Mouse (Mus musculus) left cerebral cortex, adult 8-10 months (tissue): ENCODE results near the gene Unc80. TPM values are rescaled to one million over a fixed set of nuclear protein-coding genes. Genes with fewer than 3 reads are reported as not detected.
"Not testable (repeated sequence)": the region's sequence is repeated elsewhere in the genome, so short reads cannot be mapped to it uniquely, and the experiment has no call there.

ENCODE experiments used
- DNase-seq, 2 experiments: peaks; one replicate each; pipeline ENCODE4 v3.0.0; 2022; ENCODE audit warnings: low spot score in 2 of 2
- total RNA-seq, 4 experiments: library from RNA; stranded (reverse); gene quantifications; 2 replicates each; pipeline ENCODE4 v1.2.4; 2022

Gene Unc80
- total RNA-seq, 4 experiments from 2014 or later, result 219 to 291 (median 249) TPM

DNA sequence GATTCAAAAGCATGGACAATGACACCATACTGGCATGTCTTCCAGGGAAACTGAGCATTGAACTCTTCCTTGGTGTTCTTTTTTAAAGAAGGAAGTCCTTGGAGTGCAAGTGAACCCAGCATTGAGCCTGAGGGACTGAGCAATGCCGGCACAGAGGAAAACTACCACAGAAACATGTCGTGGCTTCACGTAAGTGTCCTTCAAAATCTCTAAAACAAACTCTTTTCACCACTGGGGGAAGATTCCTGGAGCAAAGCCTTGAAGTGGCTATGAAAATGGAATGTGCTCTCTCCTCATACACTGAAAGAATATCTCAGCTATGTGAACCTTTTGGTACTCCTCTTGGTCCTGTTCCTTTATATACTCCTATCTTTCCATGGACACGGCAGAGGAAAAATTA lies 140.1 kb downstream of the Unc80 start:
- DNase-seq, result no peak

DNA sequence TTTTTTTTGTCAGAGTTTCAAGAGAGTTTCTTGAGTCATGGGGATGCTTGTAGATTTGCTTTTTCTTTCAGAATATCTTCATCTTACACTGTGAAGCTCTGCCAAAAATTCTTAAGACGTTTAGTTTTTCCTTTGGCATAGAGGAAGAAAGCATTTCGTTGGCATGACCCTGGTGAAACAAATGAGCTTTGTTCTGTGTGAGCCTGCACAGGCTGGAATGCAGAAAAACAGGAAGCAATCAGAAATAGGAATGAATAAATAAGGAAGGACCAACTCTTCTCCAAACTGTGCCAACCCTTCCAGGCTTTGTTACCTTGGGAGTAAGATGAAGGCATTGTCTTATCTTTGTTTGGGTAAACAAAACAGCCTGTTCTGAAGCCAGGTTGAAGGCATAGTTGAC lies 149.0 kb downstream of the Unc80 start:
- DNase-seq, result no peak

DNA sequence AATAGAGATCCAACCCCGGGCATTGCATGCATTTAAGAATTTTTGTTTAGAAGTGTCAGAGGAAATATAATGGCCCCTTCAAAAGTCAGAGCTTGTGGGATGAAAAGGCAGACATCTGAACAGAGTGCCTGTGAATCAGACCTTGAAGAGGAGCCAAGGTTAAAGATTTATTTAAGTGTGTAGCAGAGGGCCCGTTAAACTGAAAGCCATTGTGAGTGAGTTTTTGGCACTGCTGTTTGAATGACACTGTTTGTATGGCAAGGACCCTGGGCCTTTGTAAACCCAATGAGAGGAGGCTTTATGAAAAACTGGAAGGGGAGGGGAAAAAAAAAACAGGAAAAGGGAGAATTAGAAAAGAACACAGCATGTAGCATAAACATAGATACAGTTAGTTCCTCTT lies 170.0 kb downstream of the Unc80 start:
- no peak for DNase-seq

DNA sequence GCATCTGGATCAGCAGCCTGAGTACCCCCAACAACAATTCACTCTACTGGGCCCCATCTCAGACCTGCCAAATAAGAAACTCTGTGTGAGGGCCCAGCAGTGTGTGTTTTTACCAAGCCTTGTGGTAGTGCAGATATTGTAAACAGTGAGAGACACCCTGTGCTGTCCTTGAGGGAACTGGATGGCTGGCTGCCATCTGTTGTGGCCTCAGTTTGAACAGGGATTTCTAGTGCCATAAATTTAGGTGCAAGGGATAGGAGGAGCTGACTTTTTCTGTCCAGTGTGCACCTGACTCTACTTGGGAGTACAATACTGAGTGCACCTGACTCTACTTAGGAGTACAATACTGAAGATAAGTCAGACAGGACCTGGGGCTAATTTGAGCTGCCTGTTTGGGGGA lies 178.7 kb downstream of the Unc80 start:
- no peak for DNase-seq

DNA sequence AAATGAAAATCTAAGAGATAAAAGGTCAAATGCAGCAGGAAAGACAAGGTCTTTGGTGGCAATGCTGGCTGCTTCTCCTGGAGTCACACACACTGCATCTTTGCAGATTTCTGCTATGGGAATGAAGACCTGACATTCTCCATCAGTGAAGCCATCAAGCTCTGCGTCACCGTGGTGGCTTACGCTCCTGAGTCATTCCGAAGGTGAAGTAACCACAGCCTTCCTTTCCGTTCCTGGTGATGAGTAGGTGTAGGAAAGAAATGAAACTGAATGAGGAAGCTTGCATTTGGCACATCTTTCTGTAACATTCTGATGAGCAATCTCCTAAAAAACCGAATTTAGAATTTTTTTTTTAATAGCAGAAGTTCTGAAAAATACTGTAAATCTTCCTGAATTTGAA lies 181.4 kb downstream of the Unc80 start:
- peak in 1 of 2 experiments; percentile 64 for DNase-seq

DNA sequence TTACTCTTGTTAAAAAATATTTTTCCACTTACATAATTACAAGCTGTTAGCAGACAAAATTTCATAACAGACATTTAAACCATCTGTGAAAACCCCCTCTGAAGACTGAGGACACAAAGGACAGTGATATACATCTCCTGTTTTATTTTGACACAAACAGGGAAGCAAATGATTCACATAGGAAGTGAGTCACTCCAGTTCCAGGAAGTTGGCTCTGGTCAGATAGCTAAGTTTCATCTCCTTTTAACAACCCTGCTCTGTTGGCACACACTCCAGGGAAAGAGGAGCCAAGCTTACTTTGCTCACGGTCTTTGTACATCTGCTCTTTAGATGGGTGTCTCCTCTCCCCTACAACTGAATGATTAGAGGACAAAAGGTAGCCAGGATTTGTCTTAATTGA lies 181.8 kb downstream of the Unc80 start:
- DNase-seq, result no peak

DNA sequence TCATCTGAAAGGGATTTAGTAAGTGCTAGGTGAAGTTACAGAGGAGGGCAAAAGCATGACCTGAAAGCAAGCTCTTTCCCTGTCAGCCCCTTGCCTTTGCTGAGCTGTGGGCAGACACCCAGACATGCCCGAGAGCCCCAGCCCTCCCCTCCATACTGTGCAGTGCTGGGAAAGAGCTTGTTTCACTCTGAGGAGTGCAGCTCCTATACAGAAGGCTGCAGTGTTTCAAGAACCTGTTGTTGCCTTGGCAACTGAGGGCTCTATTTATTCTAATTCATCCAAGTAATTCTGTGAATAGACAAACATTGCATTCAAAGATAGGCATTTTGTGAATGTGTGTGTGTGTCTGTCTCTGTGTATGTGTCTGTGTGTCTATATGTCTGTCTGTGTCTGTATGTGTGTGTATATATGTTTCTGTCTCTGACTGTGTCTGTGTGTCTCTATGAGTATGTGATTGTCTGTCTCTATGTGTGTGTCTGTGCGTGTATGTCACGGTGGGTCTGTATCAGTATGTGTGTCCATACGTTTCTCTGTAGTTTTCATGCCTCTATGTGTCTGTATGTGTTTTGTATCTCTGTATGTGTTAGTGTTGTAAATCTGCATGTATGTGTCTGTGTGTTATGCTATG lies 187.1 kb downstream of the Unc80 start:
- no peak for DNase-seq

DNA sequence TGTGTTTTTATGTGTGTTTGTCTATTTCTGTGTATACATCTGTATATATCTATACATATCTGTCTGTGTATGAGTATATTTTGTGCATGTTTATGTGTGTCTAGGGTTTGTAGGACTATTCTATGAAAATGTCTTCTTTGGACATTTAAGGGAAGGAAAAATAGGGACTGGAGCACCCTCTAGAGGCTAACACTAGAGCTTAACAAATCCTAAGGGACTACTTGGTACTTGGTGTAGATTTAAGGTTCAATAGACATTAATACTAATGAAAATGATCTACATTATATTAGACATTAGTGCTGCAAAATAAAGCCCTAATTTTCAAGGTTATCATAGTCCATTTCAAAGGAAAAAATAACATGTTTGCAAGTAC lies 187.6 kb downstream of the Unc80 start:
- DNase-seq, result no peak

DNA sequence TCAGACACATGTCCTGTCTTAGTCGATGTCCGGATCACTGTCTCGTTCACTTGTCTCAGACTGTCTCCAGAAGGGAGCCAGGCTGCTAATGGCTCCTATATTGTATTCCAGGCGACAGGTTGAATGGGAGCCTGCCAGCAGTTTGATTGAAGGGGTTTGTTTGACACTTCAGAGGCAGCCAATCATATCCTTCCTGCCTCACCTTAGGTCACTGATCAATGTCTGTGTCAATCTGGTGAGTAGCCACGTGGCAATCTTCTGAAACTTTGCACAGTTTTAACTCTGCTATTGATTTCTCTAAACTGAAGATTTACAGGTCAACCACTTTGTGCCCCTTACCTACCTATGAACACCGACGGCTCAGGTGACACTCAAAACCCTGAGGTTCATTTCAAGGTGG lies 203.3 kb downstream of the Unc80 start:
- DNase-seq, result no peak

DNA sequence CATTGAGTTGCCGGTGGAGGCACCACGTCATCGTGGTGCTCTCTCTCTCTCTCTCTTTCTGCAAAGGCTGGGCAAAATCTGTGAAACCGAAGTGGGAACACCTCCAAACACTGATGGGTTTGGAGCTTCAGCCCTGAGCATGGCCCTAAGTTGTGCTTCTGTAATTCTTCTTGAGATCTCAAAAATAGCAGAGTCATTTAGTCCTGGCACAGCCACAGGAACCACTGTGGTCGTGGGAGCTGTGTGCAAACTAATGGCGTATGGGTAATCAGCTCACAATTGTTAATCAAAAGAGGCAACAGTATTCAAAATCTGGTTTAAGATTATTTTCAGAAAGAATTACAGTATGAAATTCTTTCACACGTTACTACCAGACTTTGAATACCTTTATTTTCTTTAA lies 204.6 kb downstream of the Unc80 start:
- no peak for DNase-seq

DNA sequence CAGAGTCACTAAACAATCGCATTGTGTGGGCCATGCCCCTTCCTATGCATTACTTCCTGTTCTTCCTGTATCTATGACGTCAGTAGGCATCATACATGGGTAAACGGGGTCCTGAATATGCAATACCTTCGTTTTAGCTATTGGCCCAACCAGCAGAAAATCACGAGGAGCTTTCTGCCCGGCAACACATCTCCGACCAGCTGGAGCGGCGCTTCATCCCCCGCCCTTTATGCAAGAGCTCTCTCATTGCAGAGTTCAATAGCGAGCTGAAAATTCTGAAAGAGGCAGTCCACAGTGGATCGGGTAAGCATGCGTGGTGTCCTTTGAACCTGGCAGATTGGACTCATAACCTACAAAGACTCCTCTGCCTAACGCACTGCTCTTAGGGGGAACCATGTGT lies 209.8 kb downstream of the Unc80 start:
- no peak for DNase-seq

DNA sequence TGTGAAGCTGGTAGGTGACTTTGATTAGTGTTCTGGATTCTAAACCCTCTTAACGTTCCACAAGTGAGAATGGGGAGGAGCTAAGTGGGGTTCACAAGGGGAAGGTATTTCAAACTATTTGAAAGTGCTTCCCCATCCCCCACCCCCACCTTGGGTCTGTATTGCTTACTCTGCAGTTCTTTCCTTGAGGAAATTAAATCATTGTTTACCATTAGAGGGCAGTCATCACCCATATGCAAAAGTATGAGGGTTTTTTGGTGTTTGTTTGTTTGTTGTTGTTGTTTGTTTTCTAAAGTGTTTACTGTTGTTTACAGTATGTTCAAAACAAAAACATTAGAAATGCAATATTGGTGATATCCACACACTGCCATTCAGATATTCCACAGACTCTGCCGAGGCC lies 210.5 kb downstream of the Unc80 start:
- DNase-seq, result no peak

DNA sequence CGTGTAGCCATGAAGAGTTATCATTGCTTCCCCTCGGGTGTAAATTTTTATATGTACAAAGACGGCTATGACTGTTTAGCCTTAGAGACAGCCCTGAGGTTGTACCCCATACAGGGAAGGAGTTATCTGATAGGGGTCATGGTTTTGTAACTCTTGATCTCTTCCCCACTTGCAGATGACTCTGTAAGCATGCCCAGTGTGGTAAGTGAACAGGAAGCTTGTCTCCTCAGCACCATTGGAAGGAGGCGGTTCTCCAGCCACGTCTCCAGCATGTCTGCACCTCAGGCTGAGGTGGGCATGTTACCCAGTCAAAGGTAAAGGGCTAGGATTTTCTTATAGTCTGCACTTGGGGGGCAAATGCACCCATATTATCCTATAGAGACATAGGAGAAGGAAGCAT lies 214.8 kb downstream of the Unc80 start:
- no peak for DNase-seq

DNA sequence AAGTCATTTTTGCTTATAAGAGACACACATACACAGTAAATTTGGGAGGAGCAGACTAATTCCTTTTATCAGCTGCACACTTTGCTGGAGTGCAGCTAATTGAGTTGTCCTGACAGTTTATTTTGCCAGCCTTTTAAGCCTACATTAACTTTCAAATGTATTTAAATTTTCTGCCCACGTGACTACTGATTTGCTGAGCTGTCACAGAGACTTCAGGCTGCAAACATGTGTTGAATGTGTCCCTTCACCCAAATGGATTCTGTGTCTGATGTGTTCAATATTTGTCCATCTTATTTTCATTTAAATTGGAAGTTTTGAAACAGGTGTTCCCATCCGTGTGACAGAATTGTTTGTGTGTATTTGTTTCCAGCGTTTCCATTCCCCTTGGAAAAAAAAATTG lies 223.6 kb downstream of the Unc80 start:
- no peak for DNase-seq

DNA sequence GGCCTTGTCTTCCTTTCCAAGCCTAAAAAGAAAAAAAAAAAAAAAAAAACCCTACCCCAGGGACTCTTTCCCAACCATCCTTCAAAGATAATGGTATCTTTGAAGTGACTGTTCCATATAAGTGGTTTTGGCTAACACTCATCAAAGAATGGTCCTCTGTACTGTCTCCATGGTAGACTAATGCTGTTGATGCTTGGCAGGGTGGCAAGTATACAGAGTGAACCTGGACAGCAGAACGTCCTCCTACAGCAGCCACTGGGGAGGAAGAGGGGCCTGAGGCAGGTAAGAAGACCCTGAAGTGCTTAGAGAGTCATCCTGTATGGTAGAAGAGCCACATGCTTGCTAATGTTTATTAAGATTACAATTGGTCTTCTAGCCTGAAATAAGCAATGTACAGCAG lies 224.1 kb downstream of the Unc80 start:
- no peak for DNase-seq

DNA sequence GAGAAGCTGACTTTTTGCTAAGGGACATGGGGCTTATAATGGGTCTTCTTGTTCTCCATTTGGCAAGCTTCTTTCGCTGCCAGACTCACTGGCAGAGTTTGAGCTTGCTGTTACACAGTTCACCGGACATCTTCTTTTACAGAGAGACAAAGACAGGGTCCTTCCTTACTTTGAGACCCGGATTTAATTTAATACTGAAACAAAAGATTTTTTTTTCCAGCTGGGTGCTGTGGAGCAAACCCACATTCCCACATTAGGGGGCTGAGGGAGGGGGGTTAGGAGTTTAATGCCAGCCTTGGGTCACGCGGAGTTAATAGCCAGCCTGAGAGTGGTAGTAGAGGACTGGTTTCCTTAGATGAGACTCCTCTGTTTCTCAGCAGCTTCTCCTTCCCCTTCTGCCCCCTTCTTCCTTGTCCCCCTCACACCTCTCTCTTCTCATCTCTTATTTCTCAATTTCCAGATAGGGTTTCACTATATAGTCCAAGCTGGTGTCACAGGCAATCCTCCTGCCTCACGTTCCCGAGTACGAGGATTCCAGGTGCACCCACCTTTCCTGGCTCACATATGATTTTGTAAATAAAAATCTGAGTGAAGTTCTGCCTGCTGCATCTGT lies 224.7 kb downstream of the Unc80 start:
- DNase-seq, result no peak

DNA sequence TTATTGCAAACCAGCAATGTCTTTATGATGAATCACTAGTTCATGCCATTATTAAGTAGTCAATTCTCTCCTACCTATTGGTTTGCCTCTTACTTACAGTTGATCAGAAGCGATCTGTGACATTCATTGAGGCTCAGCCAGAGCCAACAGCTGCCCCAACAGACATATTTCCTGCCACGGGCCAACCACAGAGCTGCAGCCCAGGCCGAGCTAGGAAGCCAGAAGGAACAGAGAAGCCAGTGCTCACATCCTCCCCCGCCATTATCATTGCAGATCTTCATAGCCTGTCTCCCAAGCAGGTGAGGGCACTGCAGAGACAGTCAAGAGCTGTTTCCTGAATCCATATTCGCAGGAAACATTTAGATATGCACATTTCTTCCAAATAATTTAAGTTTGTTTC lies 226.1 kb downstream of the Unc80 start:
- DNase-seq, result no peak

DNA sequence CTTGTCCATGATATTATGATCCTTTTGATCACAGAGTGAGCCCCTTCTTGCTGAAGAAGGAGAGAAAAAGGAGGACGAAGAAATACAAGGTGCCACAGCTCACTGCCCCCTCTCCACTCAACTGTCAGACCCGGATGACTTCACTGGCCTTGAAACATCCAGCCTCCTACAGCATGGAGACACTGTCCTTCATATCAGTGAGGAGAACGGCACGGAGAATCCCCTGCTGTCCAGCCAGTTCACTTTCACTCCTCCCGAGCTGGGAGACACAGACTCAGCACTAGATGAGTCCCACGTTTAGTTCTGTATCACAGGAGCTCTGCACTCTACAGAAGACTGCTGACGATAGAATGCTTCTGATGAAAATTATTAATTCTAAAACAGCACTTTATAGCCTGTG lies 227.1 kb downstream of the Unc80 start:
- no peak for DNase-seq

DNA sequence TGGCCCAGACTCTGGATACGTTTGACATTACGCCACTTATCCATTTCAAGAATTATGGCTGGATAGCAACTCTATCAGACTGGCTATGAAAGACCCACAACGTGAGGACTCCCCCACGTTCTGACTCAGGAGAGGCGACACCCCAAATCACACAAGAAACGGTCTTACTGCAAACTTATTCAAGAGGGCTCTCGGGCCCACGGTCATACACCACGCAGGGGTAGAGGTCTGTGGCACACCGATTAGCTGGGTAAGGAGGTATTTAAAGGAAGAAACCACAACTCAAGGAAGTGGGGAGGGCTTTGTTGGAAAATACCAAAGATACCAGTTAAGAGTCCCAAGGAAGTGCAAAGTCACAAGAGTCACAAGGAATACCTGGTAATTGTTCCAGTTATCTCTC lies 231.5 kb downstream of the Unc80 start:
- not testable (repeated sequence) for DNase-seq

DNA sequence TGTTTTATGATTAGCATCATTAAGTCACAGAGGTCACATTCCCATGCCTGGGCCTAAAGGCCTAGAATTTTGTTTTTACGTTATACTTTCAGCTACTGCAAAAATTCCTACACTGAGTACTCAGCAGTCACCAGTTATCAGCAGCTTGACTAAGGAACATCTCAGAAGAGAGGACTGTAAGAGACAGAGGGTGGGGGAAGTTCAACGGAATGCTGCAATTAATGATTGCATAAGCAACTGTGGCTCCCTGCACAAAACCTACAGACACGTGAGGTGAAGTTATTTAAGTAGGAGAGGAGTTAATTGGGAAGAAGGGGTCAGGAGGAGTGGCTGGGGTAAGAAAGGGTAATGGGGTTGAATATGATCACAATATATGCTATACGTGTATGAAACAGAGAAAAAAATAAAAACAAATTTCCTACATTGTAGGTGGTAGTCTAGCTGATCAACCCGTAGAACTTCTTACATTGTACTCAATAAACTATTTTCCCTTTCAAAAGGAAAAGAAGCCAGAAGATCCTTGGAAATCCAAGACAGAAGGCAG lies 232.1 kb downstream of the Unc80 start:
- DNase-seq, result no peak

DNA sequence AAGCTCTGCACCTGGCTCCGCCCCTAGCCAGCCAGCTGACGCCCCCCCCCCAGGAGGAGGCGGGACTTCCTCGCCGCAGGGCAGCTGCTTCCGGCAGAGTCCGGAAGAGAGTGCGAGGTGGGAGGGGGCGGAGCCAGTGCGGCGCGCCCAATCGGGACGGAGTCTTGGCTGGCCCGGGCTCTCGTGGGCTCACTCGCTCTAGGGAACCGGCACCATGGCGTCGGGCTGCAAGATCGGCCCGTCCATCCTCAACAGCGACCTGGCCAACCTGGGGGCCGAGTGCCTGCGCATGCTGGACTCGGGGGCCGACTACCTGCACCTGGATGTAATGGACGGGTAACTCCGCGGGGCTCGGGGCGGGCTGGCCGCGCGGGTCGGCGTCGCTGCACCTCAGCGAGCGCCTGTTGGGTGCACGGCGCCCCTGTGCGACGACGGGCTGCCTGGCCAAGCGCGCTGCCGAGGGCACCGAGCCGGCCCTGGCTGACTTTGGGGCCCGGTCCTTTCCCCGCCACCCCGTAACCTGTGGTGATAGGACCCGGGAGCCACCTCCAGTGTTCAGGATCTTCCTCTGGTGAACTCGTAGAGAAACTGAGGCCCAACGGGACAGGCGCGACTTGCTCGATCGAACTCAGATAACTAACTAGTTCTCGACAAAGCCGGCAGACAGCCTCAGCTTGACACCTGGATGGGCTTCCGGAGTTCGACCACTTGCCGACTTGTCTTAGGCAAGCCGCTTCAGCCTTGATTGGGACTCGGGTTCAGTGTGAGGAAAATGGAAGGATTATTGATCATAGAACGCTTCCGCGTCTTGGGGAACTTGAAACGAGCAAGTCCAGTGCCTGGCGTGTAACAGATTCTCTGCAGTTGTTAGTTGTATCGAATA lies 232.8 kb downstream of the Unc80 start, which contains the start of gene Rpe:
Gene Rpe, plus strand, starts transcription at position 139 of the 883 bp plus-strand sequence.
- DNase-seq, result peak; percentile 82 to 92

DNA sequence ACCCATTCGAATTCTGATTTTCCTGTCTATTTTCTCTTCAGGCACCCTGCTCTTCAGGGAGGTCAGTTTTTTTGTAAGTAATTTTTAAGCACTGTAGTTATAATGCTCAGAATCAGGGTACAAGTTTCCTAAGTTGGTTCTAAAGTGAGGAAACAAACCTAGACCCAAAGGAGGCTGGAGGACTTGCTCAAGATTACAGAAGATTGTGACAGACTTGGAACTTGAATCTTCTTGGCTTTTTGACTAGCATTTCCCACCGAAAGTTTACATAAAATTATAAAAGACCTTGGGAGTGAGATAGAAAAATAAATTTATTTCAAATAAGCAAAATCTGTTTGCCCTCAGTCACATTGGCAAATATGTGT lies 233.4 kb downstream of the Unc80 start:
- DNase-seq, result no peak
